9 mouse cellular contexts compared by ENCODE assay signal in genomic region chr5:118321719-118322455, GRCm38 (mm10).
DNase-seq lines count a peak whose midpoint lies in the region; ATAC-seq and TF ChIP-seq lines count a peak whose summit lies in the region.
"Had no signal": no experiment of that assay in that cellular context is flagged by ENCODE, and none has a peak within 500 bp of the region (broad histone marks: within the 10 kb centered on the region; RNA-seq: fewer than 3 reads in every experiment).

No protein-coding gene starts in this region.

- no peak overlapping the region for H3K4me3 ChIP-seq in kidney, postnatal 0 days (replicated peaks; ENCODE audit: low read depth, low read length)
- H3K4me3 ChIP-seq in hindbrain, embryonic 15.5 days = no peak overlapping the region
- no peak overlapping the region for H3K4me3 ChIP-seq in neural tube, embryonic 13.5 days

- no peaks in the 10 kb centered on the region for H3K36me3 ChIP-seq in kidney, postnatal 0 days (ENCODE audit: insufficient read depth, low read length)
- H3K36me3 ChIP-seq in hindbrain, embryonic 15.5 days = no peaks in the 10 kb centered on the region
- H3K36me3 ChIP-seq in neural tube, embryonic 13.5 days = no peaks in the 10 kb centered on the region

- peak; percentile 71 for DNase-seq in kidney, postnatal 0 days (ENCODE audit: low spot score)
- no peak for DNase-seq in kidney, adult 18-20 months
- DNase-seq in embryo, embryonic 11.5 days (ENCODE audit: low read depth, low spot score) = peak; percentile 62
- DNase-seq in layer of hippocampus, adult 9-10 months (ENCODE audit: low spot score) = no peak
- no peak for DNase-seq in cerebellum, adult 18-20 months
- no peak for DNase-seq in layer of hippocampus, postnatal 14 days (ENCODE audit: low spot score in 2 of 2)

- peaks cover 6% of the 10 kb centered on the region; the same call in 1 of the 2 replicates for H3K27me3 ChIP-seq in kidney, postnatal 0 days (ENCODE audit: insufficient read depth, low read length)
- H3K27me3 ChIP-seq in hindbrain, embryonic 15.5 days = peaks cover 8% of the 10 kb centered on the region; the same call in 1 of the 2 replicates
- H3K27me3 ChIP-seq in neural tube, embryonic 13.5 days = no peaks in the 10 kb centered on the region; the same call in 1 of the 2 replicates

- WGBS in kidney, postnatal 0 days = 11% methylated on average over 18 of the region's 18 CpGs
- WGBS in hindbrain, embryonic 15.5 days = 18% methylated on average over 18 of the region's 18 CpGs
- WGBS in neural tube, embryonic 13.5 days = 12% methylated on average over 18 of the region's 18 CpGs

- no peaks in the 10 kb centered on the region for H3K9me3 ChIP-seq in kidney, postnatal 0 days (replicated peaks; ENCODE audit: low read length)
- no peaks in the 10 kb centered on the region for H3K9me3 ChIP-seq in hindbrain, embryonic 15.5 days
- H3K9me3 ChIP-seq in neural tube, embryonic 13.5 days = no peaks in the 10 kb centered on the region

- no peak overlapping the region for H3K27ac ChIP-seq in kidney, postnatal 0 days
- H3K27ac ChIP-seq in hindbrain, embryonic 15.5 days (replicated peaks) = 0 out of 2 replicates have a peak overlapping the region, but pooled peaks have one; percentile 12
- peak overlapping the region; percentile 74 for H3K27ac ChIP-seq in neural tube, embryonic 13.5 days (replicated peaks)
- H3K27ac ChIP-seq: macrophage had no signal

- ATAC-seq in kidney, postnatal 0 days (replicated peaks; ENCODE audit: low FRiP score, low read depth) = peak; percentile 70
- ATAC-seq in hindbrain, embryonic 15.5 days (ENCODE audit: low FRiP score, low read depth) = peak; percentile 62; the same call in 1 of the 2 replicates
- ATAC-seq in neural tube, embryonic 13.5 days (ENCODE audit: low read depth) = peak; percentile 52

- peaks cover 5% of the 10 kb centered on the region; the same call in 1 of the 2 replicates for H3K4me1 ChIP-seq in kidney, postnatal 0 days (replicated peaks; ENCODE audit: insufficient read depth, low read length)
- peaks cover 16% of the 10 kb centered on the region for H3K4me1 ChIP-seq in hindbrain, embryonic 15.5 days (replicated peaks)
- peaks cover 29% of the 10 kb centered on the region for H3K4me1 ChIP-seq in neural tube, embryonic 13.5 days (replicated peaks)

- H3K9ac ChIP-seq in kidney, postnatal 0 days (ENCODE audit: low read depth, low read length) = no peak overlapping the region
- no peak overlapping the region for H3K9ac ChIP-seq in hindbrain, embryonic 15.5 days
- H3K9ac ChIP-seq in neural tube, embryonic 13.5 days = no peak overlapping the region

- no peak for TF ChIP-seq CTCF in kidney, postnatal 0 days (IDR thresholded peaks at IDR 0.05; ENCODE audit: low read depth)

- no peak overlapping the region for H3K4me2 ChIP-seq in kidney, postnatal 0 days (ENCODE audit: low read length)
- H3K4me2 ChIP-seq in hindbrain, embryonic 15.5 days = no peak overlapping the region
- H3K4me2 ChIP-seq in neural tube, embryonic 13.5 days = no peak overlapping the region

Comparison
In these comparisons a context has a peak if more than half of its experiments do, and no peak if none do; other contexts are left out.
1. DNase-seq: peak in kidney, postnatal 0 days (single experiment) and embryo, embryonic 11.5 days (single experiment); none in kidney, adult 18-20 months (single experiment), layer of hippocampus, adult 9-10 months (single experiment), cerebellum, adult 18-20 months (0 of 2) and layer of hippocampus, postnatal 14 days (0 of 2).
2. Peak in every context shown above with its lines, with median percentiles within 50 percentile points of each other: ATAC-seq.